Mouse (Mus musculus) myocyte (in vitro differentiated cells): ENCODE measurements at regions not wholly inside any gene's neighbourhood (a gene's known extent, or its start where the extent isn't known, plus 50 kb on each side); places are given as distances from the start of the nearest gene placed in this dataset.

Experiments used
- CEBPB ChIP-seq: IDR thresholded peaks from 2 replicates; pipeline ENCODE4 v1.6.1; 2011; ENCODE audit warnings: mild to moderate bottlenecking, moderate library complexity; ENCODE audit not compliant: poor library complexity, insufficient read depth, severe bottlenecking
- E2F4 ChIP-seq: IDR thresholded peaks from one replicate; pipeline ENCODE4 v1.6.1; 2011; ENCODE audit warnings: mild to moderate bottlenecking, control low read depth, moderate library complexity; ENCODE audit not compliant: insufficient read depth
- MAX ChIP-seq: IDR thresholded peaks from one replicate; pipeline ENCODE4 v1.6.1; 2011; ENCODE audit warnings: low read depth, mild to moderate bottlenecking, control low read depth
- MYOG ChIP-seq, 3 experiments: IDR thresholded peaks; one replicate each; pipeline ENCODE4 v1.6.1; 2011; ENCODE audit warnings: control low read depth in 2 of 3, low read depth in 2 of 3, mild to moderate bottlenecking in 2 of 3; ENCODE audit not compliant: insufficient read length in 2 of 3, control insufficient read depth in 1 of 3, insufficient read depth in 1 of 3
- POLR2A ChIP-seq: IDR thresholded peaks from one replicate; pipeline ENCODE4 v1.6.1; 2011; ENCODE audit warnings: low read depth, mild to moderate bottlenecking, control low read depth, moderate library complexity; ENCODE audit not compliant: insufficient read length
- POLR2AphosphoS2 ChIP-seq: IDR thresholded peaks from one replicate; pipeline ENCODE4 v1.6.1; 2011; ENCODE audit warnings: low read depth, control low read depth; ENCODE audit not compliant: insufficient read length
- SRF ChIP-seq: IDR thresholded peaks from one replicate; pipeline ENCODE4 v1.6.1; 2011; ENCODE audit warnings: low read depth; ENCODE audit not compliant: control insufficient read depth, insufficient read length
- TCF12 ChIP-seq: IDR thresholded peaks from one replicate; pipeline ENCODE4 v1.6.1; 2011; ENCODE audit warnings: mild to moderate bottlenecking, control low read depth; ENCODE audit not compliant: poor library complexity, insufficient read depth, severe bottlenecking
- TCF3 ChIP-seq: IDR thresholded peaks from one replicate; pipeline ENCODE4 v1.6.1; 2011; ENCODE audit warnings: low read depth, control low read depth; ENCODE audit not compliant: insufficient read length
- USF1 ChIP-seq: IDR thresholded peaks from one replicate; pipeline ENCODE4 v1.6.1; 2011; ENCODE audit warnings: low read depth, mild to moderate bottlenecking, control low read depth, moderate library complexity

DNA sequence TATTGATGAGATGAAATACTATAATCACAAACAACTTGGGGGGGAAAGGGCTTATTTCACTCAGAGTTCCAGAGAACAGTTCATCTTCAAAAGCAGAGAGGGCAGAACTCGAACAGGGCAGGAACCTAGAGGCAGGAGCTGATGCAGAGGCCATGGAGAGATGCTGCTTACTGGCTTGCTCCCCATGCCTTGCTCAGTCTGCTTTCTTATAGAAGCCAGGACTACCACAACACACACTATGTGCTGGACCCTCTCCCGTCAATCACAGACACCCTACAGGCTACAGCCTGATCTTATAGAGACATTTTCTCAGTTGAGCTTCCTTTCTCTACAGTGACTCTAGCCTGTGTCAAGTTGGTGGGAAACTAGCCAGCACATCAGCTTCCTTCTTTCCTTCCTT lies 157.3 kb downstream of the Zfp36l1 start:
- TF ChIP-seq CEBPB (no peak), TCF3 (no peak), USF1 (no peak), SRF (no peak), POLR2A (no peak), POLR2AphosphoS2 (no peak), MAX (no peak), MYOG (IDR thresholded peaks at IDR 0.05; ENCODE audit: control insufficient read depth in 1 of 3, insufficient read depth in 1 of 3, insufficient read length in 2 of 3, low read depth in 2 of 3) (no peak), TCF12 (no peak), E2F4 (no peak)
